Mouse (Mus musculus): Measurements from ENCODE around the gene Plac8.

Gene Plac8

GRCm38 (mm10) chr5:100572069-100572468 lies at the start of gene Plac8:
Gene Plac8 (minus strand): TSS chr5:100572245.
- no peak for DNase-seq (ENCODE audit: low spot score)

- no peak for DNase-seq (ENCODE audit: low spot score)
These were observed 48.9 kb upstream of the Plac8 start for GRCm38 (mm10) chr5:100620952-100621351.

GRCm38 (mm10) chr5:100619586-100620275 lies 47.7 kb upstream of the Plac8 start:
- DNase-seq (ENCODE audit: low spot score) = no peak

- DNase-seq (ENCODE audit: low spot score) = no peak
These were observed 42.1 kb upstream of the Plac8 start for GRCm38 (mm10) chr5:100613896-100614768.

- DNase-seq (ENCODE audit: low spot score) = no peak
These were observed 35.8 kb upstream of the Plac8 start for GRCm38 (mm10) chr5:100607868-100608267.

- DNase-seq (ENCODE audit: low spot score) = no peak
These were observed 35.2 kb upstream of the Plac8 start for GRCm38 (mm10) chr5:100607090-100607762.

- no peak for DNase-seq (ENCODE audit: low spot score)
These were observed 33.8 kb upstream of the Plac8 start for GRCm38 (mm10) chr5:100605828-100606229.

DNA sequence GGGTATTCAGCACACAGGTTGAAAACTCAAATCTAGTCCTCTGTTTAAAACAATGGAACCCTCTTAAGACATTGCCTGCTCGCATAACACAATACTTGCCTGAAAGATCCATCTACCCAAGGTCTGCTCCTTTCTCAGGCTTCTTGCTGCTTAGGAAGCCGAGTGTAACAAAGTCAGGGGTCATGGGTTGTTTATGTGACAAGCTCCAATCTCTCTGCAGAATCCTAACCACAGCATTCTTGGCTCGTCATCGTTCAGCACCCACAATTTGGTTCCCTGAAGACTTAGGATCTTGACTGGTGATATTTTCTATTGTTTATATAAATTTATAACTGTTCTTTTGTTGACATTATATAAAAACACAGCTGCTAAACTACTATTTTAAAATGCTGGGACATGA lies 32.0 kb upstream of the Plac8 start:
- DNase-seq (ENCODE audit: low spot score) = no peak

GRCm38 (mm10) chr5:100601864-100602263 lies 29.8 kb upstream of the Plac8 start:
- no peak for DNase-seq (ENCODE audit: low spot score)

DNA sequence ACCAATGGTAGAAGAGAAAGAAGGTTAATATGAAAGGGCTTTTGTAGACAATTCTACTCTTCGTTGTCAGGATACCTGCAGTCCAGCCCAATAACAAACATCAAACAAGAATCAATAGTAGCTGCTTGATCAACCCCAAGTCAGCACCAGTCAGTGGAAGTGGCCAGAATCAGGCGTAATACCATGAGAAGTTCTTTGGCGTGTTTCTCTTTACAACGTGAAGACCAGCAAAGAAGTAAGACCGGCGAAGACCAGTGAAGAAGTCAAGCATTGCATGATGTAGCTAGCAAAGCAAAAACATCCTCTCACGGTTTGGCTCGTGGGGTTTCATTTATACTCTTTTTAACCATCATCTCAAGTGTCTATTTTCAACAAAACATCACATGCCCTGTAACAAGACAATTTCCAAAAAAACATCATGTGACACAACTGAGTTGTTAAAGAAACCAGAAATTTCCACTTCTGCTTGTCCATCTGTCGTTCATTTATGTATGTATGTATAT lies 27.0 kb upstream of the Plac8 start:
- no peak for DNase-seq (ENCODE audit: low spot score)

- no peak for DNase-seq (ENCODE audit: low spot score)
These were observed 25.9 kb upstream of the Plac8 start for GRCm38 (mm10) chr5:100597886-100598485.

GRCm38 (mm10) chr5:100595999-100596398 lies 24.0 kb upstream of the Plac8 start:
- DNase-seq (ENCODE audit: low spot score) = no peak

- DNase-seq (ENCODE audit: low spot score) = no peak
These were observed 22.9 kb upstream of the Plac8 start for GRCm38 (mm10) chr5:100594803-100595467.

- no peak for DNase-seq (ENCODE audit: low spot score)
These were observed 18.5 kb upstream of the Plac8 start for GRCm38 (mm10) chr5:100590505-100590904.

- no peak for DNase-seq (ENCODE audit: low spot score)
These were observed 15.6 kb upstream of the Plac8 start for GRCm38 (mm10) chr5:100587626-100588025.

DNA sequence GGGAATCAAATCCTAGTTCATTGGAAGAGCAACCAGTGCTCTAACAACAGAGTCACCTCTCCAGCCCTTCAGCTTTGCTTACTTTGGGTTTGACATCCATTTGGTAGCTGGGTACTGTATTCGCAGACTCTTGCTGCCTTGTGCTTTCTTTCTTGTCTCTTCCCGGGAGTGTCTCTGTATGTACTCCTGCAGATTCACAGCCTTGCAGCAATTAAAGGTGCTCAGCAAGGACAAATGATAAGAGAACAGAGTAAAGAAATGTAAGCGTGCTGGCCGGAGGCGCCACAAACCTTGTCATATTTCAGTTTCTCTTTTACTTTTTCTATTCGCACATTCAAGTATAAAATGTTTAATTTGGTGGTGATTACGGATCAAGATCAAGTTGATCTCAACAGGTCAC lies 15.1 kb upstream of the Plac8 start:
- no peak for DNase-seq (ENCODE audit: low spot score)

DNA sequence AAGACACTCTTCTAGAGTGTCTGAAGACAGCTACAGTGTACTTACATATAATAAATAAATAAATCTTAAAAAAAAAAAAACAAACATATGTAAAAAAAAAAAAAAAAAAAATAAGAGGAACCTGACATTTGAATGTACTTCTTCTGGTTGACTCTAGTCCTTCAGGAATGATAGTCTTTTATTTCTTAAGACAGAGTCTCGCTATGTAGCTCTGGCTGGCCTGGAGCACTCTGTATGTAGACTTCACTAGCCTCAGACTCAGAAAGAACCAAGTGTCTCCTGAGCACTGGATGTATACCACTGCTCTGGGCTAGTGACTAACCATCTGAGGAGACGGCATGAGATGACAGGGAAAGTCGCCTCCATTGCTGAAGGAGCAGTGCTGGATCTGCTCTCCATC lies 13.6 kb upstream of the Plac8 start:
- no peak for DNase-seq (ENCODE audit: low spot score)

GRCm38 (mm10) chr5:100585206-100585644 lies 13.2 kb upstream of the Plac8 start:
- DNase-seq (ENCODE audit: low spot score) = no peak

DNA sequence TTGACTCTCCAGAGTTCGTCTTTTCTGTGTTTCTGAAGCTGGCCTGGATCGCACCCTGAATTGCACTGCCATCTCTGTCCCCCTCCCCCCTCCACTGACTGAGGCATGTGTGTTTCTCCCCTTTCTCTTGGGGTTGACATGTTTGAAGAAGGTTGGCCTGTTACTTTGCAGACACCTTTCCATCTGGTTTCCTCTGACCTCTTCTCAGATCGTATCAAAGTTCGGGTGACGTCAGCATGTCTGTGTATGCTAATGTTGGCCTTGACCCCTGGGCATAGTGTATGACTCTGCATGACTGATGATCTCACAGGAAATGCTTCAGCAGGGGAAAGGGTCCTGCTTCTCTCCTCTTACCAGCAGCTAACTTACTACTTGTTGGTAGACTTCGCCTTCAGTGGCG lies 11.0 kb upstream of the Plac8 start:
- no peak for DNase-seq (ENCODE audit: low spot score)

GRCm38 (mm10) chr5:100582435-100582826 lies 10.4 kb upstream of the Plac8 start:
- no peak for DNase-seq (ENCODE audit: low spot score)

DNA sequence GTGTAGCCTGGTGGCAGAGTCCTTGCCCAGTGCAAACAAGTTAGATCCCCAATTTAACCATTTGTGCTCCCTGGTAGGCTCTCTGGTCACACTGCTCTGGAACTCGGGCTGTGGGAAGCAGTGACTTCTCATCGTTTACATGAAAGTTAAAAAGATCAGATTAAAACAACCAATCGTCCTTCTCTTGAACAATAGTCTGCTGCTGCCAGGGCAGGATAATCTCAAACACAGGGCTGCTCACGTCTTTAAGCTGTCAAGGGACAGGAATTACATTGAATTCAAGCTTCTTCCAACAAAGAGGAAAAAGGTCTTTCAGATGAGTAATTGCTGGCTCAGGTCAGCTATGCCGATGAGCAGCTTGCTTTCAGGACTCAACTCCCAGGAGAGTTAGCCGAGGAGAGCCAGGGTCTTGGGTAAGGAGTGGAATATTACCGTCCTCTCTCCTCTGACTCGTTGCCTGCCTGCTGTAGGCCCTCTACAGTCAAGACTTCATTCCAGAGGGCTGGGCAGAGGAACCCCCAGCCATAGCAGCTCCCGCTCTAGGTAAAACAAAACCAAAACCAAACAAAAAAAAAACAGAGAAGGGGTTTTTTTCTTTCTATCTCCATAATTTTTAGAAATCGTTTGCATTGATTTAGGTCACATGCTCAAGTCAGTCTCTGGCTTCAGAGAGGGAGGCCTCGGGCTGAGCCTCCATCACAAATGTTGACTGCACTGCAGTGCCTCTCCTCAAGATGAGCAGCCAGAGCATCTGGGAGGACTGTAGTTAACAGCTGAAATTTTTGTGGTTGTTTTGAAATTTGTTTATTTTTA lies 9.8 kb upstream of the Plac8 start:
- DNase-seq (ENCODE audit: low spot score) = no peak

All from ovary, postnatal 10 days (tissue).